ENCODE assay signal across 12 mouse cellular contexts in genomic region chr9:118700889-118701288, GRCm38 (mm10).
DNase-seq lines count a peak whose midpoint lies in the region; ATAC-seq lines count a peak whose summit lies in the region.
"Had no signal": no experiment of that assay in that cellular context is flagged by ENCODE, and none has a peak within 500 bp of the region (broad histone marks: within the 10 kb centered on the region; RNA-seq: fewer than 3 reads in every experiment).

No protein-coding gene starts in this region.

- no peak overlapping the region for H3K4me3 ChIP-seq in hindbrain, embryonic 10.5 days
- no peak overlapping the region for H3K4me3 ChIP-seq in hindbrain, embryonic 13.5 days
- H3K4me3 ChIP-seq in lung, embryonic 16.5 days (ENCODE audit: low read length): no peak overlapping the region
- H3K4me3 ChIP-seq in stomach, embryonic 16.5 days (replicated peaks; ENCODE audit: low read length): no peak overlapping the region
- H3K4me3 ChIP-seq: erythroblast, embryonic 14.5 days; liver, embryonic 15.5 days had no signal

- H3K36me3 ChIP-seq in hindbrain, embryonic 10.5 days: no peaks in the 10 kb centered on the region
- H3K36me3 ChIP-seq in hindbrain, embryonic 13.5 days: no peaks in the 10 kb centered on the region
- H3K36me3 ChIP-seq in lung, embryonic 16.5 days (ENCODE audit: control insufficient read depth, insufficient read depth, low read length): no peaks in the 10 kb centered on the region
- no peaks in the 10 kb centered on the region for H3K36me3 ChIP-seq in stomach, embryonic 16.5 days (ENCODE audit: control insufficient read depth, insufficient read depth, low read length)
- H3K36me3 ChIP-seq: liver, embryonic 15.5 days had no signal

- no peaks in the 10 kb centered on the region for H3K27me3 ChIP-seq in hindbrain, embryonic 10.5 days (ENCODE audit: insufficient read depth, poor library complexity, severe bottlenecking)
- H3K27me3 ChIP-seq in hindbrain, embryonic 13.5 days: no peaks in the 10 kb centered on the region
- no peaks in the 10 kb centered on the region for H3K27me3 ChIP-seq in lung, embryonic 16.5 days (ENCODE audit: control insufficient read depth, insufficient read depth, low read depth, low read length)
- no peaks in the 10 kb centered on the region for H3K27me3 ChIP-seq in stomach, embryonic 16.5 days (ENCODE audit: control insufficient read depth, insufficient read depth, low read length)
- H3K27me3 ChIP-seq: liver, embryonic 15.5 days had no signal

- no peak overlapping the region for H3K9ac ChIP-seq in hindbrain, embryonic 13.5 days
- H3K9ac ChIP-seq in lung, embryonic 16.5 days (ENCODE audit: low read length): no peak overlapping the region
- no peak overlapping the region; the same call in 1 of the 2 replicates for H3K9ac ChIP-seq in stomach, embryonic 16.5 days (ENCODE audit: low read length)
- H3K9ac ChIP-seq: liver, embryonic 15.5 days had no signal

- H3K4me1 ChIP-seq in hindbrain, embryonic 10.5 days (replicated peaks): peaks cover 18% of the 10 kb centered on the region
- H3K4me1 ChIP-seq in hindbrain, embryonic 13.5 days (replicated peaks): peaks cover 11% of the 10 kb centered on the region
- peaks cover 43% of the 10 kb centered on the region for H3K4me1 ChIP-seq in lung, embryonic 16.5 days (replicated peaks; ENCODE audit: control insufficient read depth, insufficient read depth, low read length)
- peaks cover 37% of the 10 kb centered on the region for H3K4me1 ChIP-seq in stomach, embryonic 16.5 days (ENCODE audit: control insufficient read depth, insufficient read depth, low read length)

- DNase-seq in hindbrain, embryonic 10.5 days (ENCODE audit: low spot score): peak; percentile 18
- DNase-seq in lung, adult 18-20 months: no peak
- DNase-seq in forelimb bud, embryonic 11.5 days (ENCODE audit: low read depth, low spot score): peak; percentile 53
- DNase-seq in urinary bladder, postnatal 14 days (ENCODE audit: low spot score): no peak
- DNase-seq: adrenal gland, postnatal 36 days; cerebellum, adult 2 months; retina, postnatal 1 day had no signal

- H3K27ac ChIP-seq in hindbrain, embryonic 10.5 days: peak overlapping the region; percentile 13
- H3K27ac ChIP-seq in hindbrain, embryonic 13.5 days: no peak overlapping the region
- peak overlapping the region; percentile 83 for H3K27ac ChIP-seq in lung, embryonic 16.5 days (ENCODE audit: low read length)
- peak overlapping the region; percentile 79 for H3K27ac ChIP-seq in stomach, embryonic 16.5 days (ENCODE audit: low read length)
- H3K27ac ChIP-seq: liver, embryonic 15.5 days had no signal

- no peak overlapping the region for H3K4me2 ChIP-seq in hindbrain, embryonic 13.5 days
- 0 out of 2 replicates have a peak overlapping the region, but pooled peaks have one; percentile 6 for H3K4me2 ChIP-seq in lung, embryonic 16.5 days (ENCODE audit: low read depth, low read length)
- H3K4me2 ChIP-seq in stomach, embryonic 16.5 days (ENCODE audit: low read depth, low read length): no peak overlapping the region
- H3K4me2 ChIP-seq: liver, embryonic 15.5 days had no signal

- 64% methylated on average over 12 of the region's 12 CpGs for WGBS in hindbrain, embryonic 10.5 days
- WGBS in hindbrain, embryonic 13.5 days: 64% methylated on average over 12 of the region's 12 CpGs
- 20% methylated on average over 11 of the region's 12 CpGs for WGBS in lung, embryonic 16.5 days
- WGBS in stomach, embryonic 16.5 days: 21% methylated on average over 12 of the region's 12 CpGs

- no peak for ATAC-seq in hindbrain, embryonic 13.5 days (ENCODE audit: low FRiP score)
- ATAC-seq in lung, embryonic 16.5 days (ENCODE audit: low read depth): peak; percentile 30
- no peak for ATAC-seq in stomach, embryonic 16.5 days (ENCODE audit: insufficient read depth, low FRiP score)

- H3K9me3 ChIP-seq in hindbrain, embryonic 10.5 days: no peaks in the 10 kb centered on the region
- H3K9me3 ChIP-seq in hindbrain, embryonic 13.5 days: no peaks in the 10 kb centered on the region
- no peaks in the 10 kb centered on the region for H3K9me3 ChIP-seq in lung, embryonic 16.5 days (ENCODE audit: control insufficient read depth, low read length)
- no peaks in the 10 kb centered on the region for H3K9me3 ChIP-seq in stomach, embryonic 16.5 days (replicated peaks; ENCODE audit: control insufficient read depth, low read length)
- H3K9me3 ChIP-seq: liver, embryonic 15.5 days had no signal

Comparison
In these comparisons a context has a peak if more than half of its experiments do, and no peak if none do; other contexts are left out.
1. DNase-seq: peak in hindbrain, embryonic 10.5 days (single experiment) and forelimb bud, embryonic 11.5 days (single experiment); none in lung, adult 18-20 months (0 of 2) and urinary bladder, postnatal 14 days (single experiment).